Mouse (Mus musculus): ENCODE results near the gene Tmem50b.
"Not testable (repeated sequence)": the region's sequence is repeated elsewhere in the genome, so short reads cannot be mapped to it uniquely, and the experiment has no call there.

The Tmem50b gene

DNA sequence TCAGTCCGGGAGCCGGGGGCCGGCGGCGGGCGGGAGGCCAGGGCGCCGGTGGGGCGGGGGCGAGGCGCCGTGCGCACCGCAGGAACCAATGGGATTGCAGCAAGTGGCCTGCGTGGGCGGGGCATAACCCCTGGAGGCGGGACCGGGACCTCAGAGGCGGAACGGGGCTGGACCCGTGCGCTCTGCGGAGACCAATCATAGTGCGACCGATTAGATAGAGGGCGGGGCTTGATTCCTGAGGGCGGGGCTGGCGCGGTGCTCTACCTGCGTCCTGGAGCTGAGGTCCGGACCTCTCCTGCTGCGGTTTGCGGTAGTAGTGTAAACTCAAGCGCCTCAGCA is at the start of gene Tmem50b:
TSS of gene Tmem50b (minus strand) at position 129 of the 339 bp plus-strand sequence.
- peak; percentile 100 for DNase-seq

DNA sequence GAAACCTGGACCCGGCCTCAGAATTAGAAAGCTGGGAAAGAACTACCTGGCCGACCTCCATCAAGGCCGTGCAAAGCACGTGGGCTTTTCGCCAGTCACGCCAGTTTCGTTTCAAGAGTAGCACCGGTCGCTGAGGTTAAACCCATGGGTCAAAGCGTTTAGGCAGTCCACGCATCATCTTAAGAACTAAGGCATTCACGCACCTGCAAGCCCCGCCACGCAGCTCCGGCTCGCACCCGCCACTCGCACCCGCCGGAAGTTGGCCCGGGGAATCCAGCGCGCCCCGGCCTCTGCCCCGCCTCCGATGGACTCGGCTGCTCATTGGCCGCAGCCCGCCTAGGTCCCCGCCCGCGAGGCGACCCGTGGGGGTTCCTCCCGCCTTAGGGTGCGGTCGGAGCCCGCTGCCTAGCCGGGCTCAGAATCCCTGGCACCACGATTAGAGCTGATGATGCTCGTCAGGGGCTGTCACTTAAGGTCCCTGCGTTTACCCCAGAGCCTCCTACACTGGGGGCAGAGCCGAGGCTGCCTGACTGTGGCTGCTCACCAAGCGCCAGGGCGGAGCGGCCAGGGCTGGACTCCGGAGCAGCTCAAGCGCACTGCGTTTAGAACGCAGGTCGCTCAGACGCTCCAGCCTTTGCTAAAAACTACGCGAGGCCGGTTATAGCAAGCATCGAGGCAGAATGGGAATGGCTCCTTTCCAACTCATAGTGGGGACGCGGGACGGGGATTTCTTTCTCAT is 49.2 kb upstream of the Tmem50b start, which contains the start of gene Gart:
TSS of gene Gart (minus strand) at position 272 of the 739 bp plus-strand sequence.
- DNase-seq, result peak; percentile 95

DNA sequence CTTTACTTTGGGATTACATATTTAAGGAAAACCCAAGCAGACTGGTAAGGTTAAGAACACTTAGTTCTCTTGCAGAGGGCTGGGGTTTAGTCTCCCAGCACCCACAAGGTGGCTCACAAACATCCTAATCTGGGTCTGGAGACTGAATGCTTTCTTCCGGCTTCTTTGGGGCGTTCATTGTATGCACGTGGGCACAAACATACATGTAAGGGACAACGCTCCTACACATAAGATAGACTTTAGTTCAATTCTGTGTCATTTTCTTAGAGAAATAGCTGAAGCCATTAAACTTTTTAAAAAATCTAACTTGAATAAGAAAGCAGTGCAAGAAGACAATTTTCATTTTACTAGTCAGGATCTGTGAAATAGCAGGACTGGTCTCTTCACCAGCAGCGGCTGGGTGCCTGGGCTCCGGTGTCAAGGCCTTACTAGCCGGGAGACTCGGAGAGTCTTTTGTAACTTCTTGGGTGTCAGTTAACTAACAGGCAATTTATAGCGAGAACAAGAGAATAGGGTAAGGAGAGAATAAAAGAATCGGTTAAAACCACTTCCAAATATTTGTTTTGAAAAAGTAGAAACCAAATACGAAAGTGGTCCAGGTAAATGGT is 48.5 kb upstream of the Tmem50b start:
- no peak for DNase-seq

DNA sequence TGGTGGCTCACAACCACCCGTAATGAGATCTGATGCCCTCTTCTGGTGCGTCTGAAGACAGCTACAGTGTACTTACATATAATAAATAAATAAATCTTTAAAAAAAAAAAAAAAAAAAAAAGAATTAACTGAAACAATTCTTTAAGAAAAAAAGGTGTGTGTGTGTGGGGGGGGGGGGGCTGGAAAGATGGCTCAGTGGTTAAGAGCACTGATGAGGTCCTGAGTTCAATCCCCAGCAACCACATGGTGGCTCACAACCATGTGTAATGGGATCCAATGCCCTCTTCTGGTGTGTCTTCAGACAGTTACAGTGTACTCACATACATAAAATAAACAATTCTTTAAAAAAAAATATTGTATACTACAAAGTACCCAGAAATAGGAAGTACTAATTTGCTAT is 47.8 kb upstream of the Tmem50b start:
- DNase-seq, result not testable (repeated sequence)

DNA sequence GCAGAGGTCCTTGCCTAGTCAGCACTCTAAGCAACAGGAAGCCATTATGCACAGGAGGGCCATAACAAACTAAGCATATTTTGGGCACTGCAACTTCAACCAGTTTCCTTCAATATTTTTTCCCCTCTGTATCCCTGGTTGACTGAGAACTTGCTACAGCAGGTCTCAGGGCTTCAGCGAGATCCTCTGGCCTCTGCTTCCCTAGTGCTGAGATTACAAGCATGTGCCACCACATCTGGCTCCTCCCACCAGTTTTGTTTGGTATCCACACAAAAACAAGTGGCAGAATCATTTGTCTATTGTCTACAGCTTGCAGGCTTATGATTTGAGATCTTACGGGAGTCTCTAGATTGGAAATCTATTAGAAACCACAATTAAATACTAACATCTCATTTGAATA is 47.3 kb upstream of the Tmem50b start:
- DNase-seq, result no peak

DNA sequence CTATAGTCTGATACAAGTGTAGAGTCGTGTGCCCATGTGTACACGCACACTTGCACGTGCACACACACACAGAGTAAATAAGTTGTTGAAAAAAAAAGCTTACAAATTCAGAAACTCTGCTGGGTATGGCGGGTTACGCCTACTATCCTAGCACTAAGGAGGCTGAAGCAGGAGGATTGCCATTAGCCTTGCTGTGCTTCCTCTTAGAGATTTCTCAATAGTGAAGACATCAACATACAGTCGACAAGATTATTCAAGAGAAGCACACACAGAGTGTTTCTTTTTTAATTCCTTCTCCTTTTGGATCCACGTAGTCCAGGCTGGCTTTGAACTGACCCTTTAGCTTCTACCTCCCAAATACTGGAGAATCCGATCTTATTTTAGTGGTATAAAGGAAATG is 42.6 kb upstream of the Tmem50b start:
- DNase-seq, result no peak

DNA sequence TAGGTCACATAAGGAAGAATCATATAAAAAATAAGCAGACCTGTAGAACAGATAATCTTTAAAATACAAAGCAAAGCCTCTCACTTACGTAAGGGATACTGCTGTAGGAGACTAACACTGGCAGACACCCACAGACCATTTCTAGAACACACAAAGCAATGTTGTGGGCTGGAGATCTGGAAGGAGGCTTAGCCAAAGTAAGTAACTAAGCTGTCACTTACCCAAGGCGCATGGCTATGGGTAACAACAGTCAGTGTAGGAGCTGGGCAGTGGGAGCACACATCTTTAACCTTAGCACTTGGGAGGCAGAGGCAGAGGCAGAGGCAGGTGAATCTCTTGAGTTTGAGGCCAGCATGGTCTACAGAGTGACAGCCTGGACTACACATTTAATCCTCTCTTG is 42.0 kb upstream of the Tmem50b start:
- DNase-seq, result no peak

DNA sequence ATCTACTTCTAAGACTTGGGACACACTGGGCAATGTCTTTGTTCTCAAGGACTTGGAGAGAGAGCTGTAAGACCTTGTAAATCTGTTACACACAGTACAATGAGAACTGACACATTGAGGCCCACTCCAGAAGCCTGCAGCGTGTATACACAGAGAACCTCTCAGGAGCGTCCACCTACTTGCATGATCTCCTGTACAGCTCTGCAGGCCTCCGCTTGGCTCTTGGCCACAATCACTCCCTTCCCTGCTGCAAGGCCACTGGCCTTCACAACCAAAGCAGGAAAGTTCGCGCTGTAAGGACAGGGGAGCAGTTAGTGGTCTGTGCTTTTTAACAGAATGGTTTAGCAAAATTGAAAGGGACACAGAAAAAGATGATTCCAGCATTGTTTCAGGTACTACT is 41.6 kb upstream of the Tmem50b start:
- no peak for DNase-seq

DNA sequence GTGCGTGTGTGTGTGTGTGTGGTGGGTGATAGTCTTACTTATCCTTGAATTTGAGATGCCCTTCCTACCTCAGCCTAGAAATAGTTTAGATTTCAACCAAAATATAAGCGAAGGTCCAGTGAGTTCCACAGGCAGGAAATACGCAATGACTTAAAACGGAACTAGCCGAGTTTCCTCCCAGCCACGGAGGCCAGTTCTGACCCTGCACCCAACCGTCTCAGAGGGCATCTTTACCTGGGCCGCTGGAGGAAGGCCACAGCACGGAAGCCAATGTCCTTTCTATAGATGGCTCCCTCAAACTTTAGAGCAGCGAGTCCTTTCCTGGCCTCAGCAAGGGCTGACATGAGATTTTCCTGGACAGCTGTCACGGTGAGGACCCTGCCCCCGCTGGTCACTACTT is 36.0 kb upstream of the Tmem50b start:
- DNase-seq, result no peak

DNA sequence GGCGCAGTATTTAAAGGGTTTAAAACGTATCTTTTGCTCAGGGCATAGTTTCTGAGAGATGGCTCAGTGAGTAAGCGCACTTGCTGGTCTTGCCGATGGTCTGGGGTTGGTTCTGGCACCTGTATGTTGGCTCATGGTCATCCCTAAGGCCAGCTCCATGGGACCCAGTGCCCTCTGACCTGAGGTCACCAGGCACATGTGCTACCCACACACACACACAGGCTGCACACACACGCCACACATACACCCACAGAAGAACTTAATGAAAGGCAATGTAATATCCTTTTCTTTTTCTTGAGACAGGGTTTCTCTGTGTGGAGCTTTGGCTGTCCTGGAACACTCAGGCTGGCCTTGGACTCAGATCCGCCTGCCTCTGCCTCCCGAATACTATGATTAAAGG is 35.3 kb upstream of the Tmem50b start:
- DNase-seq, result no peak

DNA sequence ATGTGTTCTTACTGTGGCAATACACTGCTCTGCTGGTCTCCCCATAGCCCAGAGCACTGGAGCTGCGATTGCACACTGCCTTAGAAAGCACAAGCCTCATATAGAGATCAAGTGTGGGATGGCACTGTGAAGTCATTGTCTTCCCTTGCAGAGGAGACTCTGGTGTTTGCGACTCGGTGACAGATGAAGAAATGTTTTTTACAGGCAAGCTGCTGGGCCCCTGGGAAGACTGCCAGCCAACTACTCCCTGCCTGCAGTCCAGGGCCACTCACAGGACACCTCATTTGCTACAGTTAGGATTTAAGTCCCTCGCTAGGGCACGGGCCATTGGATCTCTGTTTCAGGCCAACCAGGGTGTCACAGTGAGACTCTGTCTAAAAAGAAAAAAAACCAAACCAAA is 34.8 kb upstream of the Tmem50b start:
- DNase-seq, result no peak

DNA sequence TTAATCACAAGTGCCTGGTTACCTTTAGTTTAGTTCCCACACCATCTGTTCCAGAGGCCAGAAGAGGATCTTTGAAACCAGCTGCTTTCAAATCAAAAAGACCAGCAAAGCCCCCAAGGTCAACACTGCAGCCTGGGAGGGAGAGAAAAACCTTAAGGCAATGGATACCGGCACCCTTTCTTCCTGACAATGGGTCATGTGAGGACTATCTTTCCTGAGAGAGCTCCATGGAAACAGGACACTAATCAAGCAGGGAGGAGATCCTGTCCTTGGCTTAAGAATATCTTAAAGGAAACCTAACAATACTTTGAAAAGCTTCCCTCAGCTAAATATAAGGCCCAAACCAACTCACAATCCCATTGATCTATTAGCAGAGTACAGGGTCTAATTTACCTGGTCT is 33.0 kb upstream of the Tmem50b start:
- no peak for DNase-seq

DNA sequence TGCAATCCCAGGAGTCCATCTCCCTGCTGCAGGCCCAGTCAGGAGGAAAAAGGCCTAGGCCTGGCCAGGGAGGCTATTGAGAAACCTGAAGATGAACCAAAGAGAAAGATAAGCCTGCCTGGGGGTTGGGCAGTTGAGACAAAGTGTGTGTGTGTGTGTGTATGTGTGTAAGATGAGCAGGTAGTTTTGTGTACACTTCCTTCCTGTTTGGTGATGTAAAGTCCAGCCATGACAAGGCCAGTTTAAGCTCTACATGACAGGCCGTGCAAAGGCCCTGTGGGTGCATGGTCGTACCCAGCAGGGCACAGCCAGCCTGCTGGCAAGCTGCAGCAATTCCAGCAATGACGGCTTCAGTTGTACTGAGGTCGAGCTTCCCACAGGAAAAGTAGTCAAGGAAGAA is 32.1 kb upstream of the Tmem50b start:
- DNase-seq, result no peak

DNA sequence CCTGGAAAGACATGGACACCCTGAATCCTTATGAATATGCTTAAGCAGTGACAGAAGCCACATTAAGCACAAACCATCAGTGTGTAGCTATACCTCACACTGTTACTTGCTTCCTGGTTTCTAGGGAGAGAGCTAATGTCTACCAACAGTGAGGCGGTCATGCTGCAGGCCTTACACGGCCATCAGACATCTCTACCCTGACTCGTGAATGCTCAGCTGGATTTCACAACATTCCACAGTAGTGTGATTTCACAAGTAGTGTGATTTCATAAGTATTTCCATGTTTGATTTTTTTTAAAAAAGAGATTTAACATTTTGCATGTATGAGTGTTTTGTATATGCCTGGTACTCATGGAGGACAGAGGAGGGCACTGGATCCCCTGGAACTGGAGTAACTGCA is 31.1 kb upstream of the Tmem50b start:
- no peak for DNase-seq

DNA sequence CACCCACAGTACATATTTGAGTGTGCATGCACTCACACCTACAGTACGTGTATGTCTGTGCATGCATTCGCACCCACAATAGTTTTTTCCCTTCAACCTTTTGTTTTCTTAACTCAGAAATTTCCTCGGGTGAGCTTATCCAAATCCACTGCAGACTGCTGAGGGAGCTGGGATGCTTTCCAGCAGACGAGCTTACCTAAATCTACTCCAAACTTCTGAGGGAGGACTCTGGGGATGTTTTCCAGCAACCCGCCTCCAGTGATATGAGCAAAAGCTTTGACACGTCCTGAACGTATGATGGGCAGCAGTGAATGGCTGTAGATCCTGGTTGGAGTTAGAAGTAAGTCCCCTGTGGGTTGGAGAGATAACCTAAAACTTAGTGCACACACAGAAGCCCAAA is 30.2 kb upstream of the Tmem50b start:
- no peak for DNase-seq

DNA sequence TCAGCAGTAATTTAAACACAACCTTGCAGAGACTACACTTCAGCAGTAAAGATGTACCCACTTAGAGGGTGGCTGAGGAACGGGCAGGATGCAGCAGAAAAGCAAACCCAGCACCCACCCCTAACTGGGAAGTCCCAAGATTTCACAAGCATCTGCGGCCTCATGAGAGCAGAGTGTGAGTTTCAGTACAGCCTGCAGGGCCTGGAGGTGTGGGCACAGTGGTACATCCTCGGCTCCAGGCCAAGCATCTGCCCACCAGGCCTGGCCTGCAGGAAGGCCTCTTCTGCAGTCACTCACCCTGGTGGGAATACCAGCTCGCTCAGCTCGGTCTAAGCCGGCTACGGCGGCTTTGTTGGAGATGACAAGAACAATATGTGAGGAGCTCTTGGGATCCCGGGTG is 25.5 kb upstream of the Tmem50b start:
- no peak for DNase-seq

DNA sequence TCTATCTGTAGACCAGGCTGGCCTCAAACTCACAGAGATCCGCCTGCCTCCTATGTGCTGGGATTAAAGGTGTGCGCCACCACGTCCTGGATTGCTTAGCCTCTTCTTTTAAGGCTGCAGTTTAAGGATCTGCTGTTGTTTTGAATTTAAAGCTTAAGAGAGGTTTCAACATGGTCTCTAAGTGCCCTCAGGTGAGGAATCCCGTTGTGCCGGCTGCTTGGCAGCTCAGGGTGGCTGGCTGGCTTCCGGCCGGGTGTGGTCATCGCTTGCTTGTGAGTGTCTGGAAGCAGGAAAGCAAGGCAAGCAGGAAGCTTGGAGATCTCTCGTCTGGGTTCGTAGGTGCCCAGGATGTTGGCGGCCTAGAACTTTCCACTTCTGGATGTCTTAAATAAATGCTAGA is 23.4 kb upstream of the Tmem50b start:
- DNase-seq, result no peak

DNA sequence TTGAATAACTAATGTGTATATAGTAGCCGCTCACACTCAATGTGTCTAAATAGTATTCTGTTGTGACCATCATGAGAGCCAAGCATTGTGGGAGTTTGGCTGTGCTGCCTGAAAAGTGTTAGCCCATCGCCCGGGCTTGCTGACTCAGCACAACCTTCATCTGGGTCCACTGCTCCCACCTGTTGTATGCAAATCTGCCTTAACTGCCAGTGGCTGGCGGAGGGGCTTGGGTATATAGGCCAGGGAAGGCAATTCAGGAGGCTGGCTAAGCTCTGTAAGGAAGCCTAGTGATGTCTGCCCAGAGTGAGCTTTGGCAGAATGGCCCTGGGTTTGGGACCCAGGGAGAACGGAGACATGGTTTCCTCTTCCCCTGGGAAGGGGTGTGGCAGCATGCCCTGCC is 22.6 kb upstream of the Tmem50b start:
- DNase-seq, result no peak

DNA sequence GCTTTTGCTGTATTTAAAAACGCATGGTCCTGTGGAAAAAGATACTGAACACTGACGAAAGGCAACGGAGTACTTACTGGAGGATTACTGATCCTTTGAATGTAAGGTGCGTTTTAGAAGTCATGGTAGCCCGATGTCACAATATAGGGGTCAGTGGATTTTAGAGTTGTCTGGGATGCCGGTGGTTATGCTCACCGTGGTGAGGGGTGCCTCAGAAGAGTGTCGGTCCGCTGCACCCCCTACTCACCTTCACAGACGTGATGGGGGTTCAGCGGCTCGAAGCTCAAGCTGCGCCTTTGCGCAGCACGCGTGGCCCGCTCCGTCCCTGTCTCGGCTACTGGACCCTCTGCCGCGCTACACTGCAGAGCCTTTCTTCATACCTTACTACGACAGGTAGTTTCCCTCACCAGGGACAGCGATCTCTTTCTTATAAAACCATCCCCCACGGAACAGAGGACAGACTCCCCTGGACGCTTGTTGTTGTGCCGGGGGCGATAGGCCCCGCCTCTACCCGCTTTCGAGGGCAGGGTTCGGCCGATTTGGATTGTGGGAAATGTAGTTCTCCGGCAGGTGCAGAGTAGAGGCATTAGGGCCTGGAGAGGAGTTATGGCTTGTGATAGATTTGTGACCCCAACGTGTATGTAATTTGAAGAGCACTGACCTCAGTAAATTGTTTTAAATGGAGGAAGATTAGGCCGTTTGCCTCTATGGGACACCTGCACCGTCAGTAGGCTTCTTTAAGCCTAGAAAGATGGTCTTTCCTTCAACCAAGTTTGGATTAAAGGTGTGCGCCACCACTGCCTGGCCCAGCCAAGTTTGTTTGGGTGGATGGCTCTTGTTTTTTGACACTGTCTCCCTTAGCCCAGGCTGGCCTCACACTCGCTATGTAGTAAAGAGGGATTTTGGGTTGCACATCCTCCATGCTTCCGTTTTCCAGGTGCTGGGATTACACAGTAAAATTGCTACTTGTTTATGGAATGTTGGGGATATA is 21.2 kb upstream of the Tmem50b start, which contains the start of gene Dnajc28:
TSS of gene Dnajc28 (minus strand) at position 516 of the 991 bp plus-strand sequence.
- DNase-seq, result peak; percentile 88

DNA sequence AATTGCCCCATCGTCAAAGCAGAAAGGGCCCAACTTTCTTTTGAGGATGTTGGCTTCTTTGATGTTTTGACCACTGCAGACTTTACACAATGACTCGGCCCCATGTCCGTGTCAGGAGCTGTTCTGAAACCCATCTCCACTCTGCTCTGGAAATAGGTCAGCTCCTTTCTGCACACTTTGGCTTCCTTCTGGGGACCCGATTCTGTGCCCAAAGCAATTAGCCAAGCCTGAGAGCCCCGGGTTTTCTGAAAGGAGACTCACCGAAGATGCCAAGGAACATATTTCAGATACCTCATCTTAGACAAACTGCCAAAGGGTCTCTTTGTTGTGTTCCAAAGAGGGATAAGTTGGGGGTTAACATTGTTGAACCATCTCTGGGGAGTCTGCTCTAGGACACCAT is 17.0 kb upstream of the Tmem50b start:
- DNase-seq, result no peak

DNA sequence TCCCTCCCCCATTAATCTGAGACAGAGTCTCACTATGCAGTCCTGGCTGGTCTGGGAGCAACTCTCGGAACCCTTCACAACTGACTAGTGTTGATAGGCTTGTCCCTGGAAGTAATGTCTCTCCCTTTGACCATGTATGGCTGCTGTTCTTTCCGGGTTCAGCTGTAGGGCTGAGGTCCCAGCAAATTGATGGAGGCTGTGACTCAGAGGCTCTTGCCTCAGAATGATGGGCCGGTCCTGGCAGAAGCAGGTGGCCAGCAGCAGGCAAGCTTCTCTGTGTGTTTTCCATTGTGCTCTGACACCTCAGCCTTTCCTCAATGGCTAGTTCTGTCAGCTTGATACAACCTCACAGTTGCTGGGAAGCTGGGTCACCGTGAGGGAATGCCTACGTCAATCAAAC is 14.9 kb upstream of the Tmem50b start:
- no peak for DNase-seq

DNA sequence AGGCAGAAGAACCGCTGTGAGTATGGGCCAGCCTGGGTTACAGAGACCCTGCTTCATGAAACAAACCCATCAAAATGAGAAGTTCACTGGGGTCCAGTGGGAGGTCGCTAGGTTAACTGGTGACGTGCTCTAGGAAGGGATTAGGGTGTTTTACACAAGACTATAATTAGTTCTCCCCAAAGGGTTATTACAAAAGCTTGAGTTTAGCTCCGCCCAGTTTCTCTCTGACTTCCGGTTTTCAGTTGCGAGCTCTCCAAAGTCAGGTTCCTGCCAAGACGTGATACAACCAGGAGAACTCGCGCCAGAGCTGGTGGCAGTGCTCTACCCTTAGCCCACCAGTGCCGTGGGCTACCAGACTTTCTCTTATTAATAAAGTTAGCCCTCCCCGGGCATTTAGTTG is 13.6 kb upstream of the Tmem50b start:
- DNase-seq, result no peak

DNA sequence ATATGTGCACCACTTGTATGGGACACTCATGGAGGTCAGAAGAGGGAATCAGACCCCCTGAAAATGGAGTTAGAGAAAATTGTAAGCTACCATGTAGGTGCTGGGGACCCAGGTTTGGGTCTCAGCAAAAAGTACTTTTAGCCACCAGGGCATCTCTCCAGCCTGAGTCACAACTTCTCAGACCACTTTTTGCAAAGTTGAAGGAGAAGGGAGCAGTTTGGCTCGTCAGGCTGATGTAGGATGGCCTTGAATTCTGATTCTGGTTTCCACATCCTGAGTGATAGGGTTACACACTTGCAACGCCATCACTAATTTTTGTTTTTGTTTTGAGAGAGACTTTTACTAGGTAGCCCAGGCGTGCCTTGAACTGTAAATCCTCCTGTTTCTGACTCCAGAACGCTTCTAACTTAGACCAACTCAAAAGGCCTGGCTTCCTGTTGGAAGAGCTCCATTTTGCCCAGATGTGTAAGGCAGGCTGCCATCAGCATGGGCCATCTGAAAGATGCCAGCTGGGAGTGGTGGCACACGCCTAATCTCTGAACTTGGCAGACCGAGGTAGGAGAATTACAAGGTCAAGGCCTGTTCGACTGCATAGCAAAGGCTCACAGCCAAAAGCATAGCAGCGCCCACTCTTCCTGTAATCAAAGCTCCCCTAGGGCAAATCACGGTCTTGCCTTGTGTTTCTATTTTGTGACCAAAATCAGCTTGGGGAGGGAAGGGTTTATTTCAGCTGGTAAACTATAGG is 12.1 kb upstream of the Tmem50b start:
- peak; percentile 62 for DNase-seq

All from kidney, postnatal 14 days (tissue).